Mouse (Mus musculus): ENCODE measurements around the gene Clec4n.
"Not testable (repeated sequence)": the region's sequence is repeated elsewhere in the genome, so short reads cannot be mapped to it uniquely, and the experiment has no call there.

Clec4n gene

GRCm38 (mm10) chr6:123229644-123230043 lies at the start of gene Clec4n:
Clec4n (plus strand) TSS chr6:123229843.
- DNase-seq (ENCODE audit: inconsistent age in 2 of 2, low spot score in 1 of 2), result no peak

- DNase-seq (ENCODE audit: inconsistent age in 2 of 2, low spot score in 1 of 2), result not testable (repeated sequence)
These were observed 44.8 kb upstream of the Clec4n start for GRCm38 (mm10) chr6:123184862-123185261.

- DNase-seq (ENCODE audit: inconsistent age in 2 of 2, low spot score in 1 of 2), result no peak
These were observed 22.2 kb upstream of the Clec4n start for GRCm38 (mm10) chr6:123207187-123208076.

GRCm38 (mm10) chr6:123208077-123208439 lies 21.6 kb upstream of the Clec4n start:
- not testable (repeated sequence) for DNase-seq (ENCODE audit: inconsistent age in 2 of 2, low spot score in 1 of 2)

- DNase-seq (ENCODE audit: inconsistent age in 2 of 2, low spot score in 1 of 2), result no peak
These were observed 17.9 kb upstream of the Clec4n start for GRCm38 (mm10) chr6:123211726-123212125.

GRCm38 (mm10) chr6:123227519-123228166 lies 2.0 kb upstream of the Clec4n start:
- DNase-seq (ENCODE audit: inconsistent age in 2 of 2, low spot score in 1 of 2), result no peak

- DNase-seq (ENCODE audit: inconsistent age in 2 of 2, low spot score in 1 of 2), result no peak
These were observed 1.5 kb downstream of the Clec4n start for GRCm38 (mm10) chr6:123231149-123231548.

- no peak for DNase-seq (ENCODE audit: inconsistent age in 2 of 2, low spot score in 1 of 2)
These were observed 7.9 kb downstream of the Clec4n start for GRCm38 (mm10) chr6:123237582-123237981.

GRCm38 (mm10) chr6:123244201-123244600 lies 14.6 kb downstream of the Clec4n start:
- DNase-seq (ENCODE audit: inconsistent age in 2 of 2, low spot score in 1 of 2), result no peak

- not testable (repeated sequence) for DNase-seq (ENCODE audit: inconsistent age in 2 of 2, low spot score in 1 of 2)
These were observed 19.2 kb downstream of the Clec4n start for GRCm38 (mm10) chr6:123248862-123249261.

- DNase-seq (ENCODE audit: inconsistent age in 2 of 2, low spot score in 1 of 2), result no peak
These were observed 23.1 kb downstream of the Clec4n start for GRCm38 (mm10) chr6:123252735-123253134.

GRCm38 (mm10) chr6:123258946-123259345 lies 29.3 kb downstream of the Clec4n start:
- peak in 1 of 2 experiments; percentile 8 for DNase-seq (ENCODE audit: inconsistent age in 2 of 2, low spot score in 1 of 2)

- peak in 1 of 2 experiments; percentile 14 for DNase-seq (ENCODE audit: inconsistent age in 2 of 2, low spot score in 1 of 2)
These were observed 30.4 kb downstream of the Clec4n start for GRCm38 (mm10) chr6:123259889-123260603.

- DNase-seq (ENCODE audit: inconsistent age in 2 of 2, low spot score in 1 of 2), result no peak
These were observed 31.2 kb downstream of the Clec4n start for GRCm38 (mm10) chr6:123260868-123261267.

GRCm38 (mm10) chr6:123261555-123262161 lies 32.0 kb downstream of the Clec4n start, which contains the start of gene Clec4d:
Clec4d (plus strand) TSS chr6:123262111.
- DNase-seq (ENCODE audit: inconsistent age in 2 of 2, low spot score in 1 of 2), result no peak

GRCm38 (mm10) chr6:123264194-123264593 lies 34.6 kb downstream of the Clec4n start:
- DNase-seq (ENCODE audit: inconsistent age in 2 of 2, low spot score in 1 of 2), result no peak

- no peak for DNase-seq (ENCODE audit: inconsistent age in 2 of 2, low spot score in 1 of 2)
These were observed 36.2 kb downstream of the Clec4n start for GRCm38 (mm10) chr6:123265809-123266208.

- DNase-seq (ENCODE audit: inconsistent age in 2 of 2, low spot score in 1 of 2), result no peak
These were observed 37.3 kb downstream of the Clec4n start for GRCm38 (mm10) chr6:123266945-123267344.

- no peak for DNase-seq (ENCODE audit: inconsistent age in 2 of 2, low spot score in 1 of 2)
These were observed 49.8 kb downstream of the Clec4n start for GRCm38 (mm10) chr6:123279443-123279842.

GRCm38 (mm10) chr6:123286311-123286710 lies 56.7 kb downstream of the Clec4n start:
- DNase-seq (ENCODE audit: inconsistent age in 2 of 2, low spot score in 1 of 2), result no peak

- no peak for DNase-seq (ENCODE audit: inconsistent age in 2 of 2, low spot score in 1 of 2)
These were observed 59.3 kb downstream of the Clec4n start for GRCm38 (mm10) chr6:123288931-123289330.
